Mouse (Mus musculus) heart, postnatal 0 days (tissue): ENCODE data around the gene Guca2b. TPM values are rescaled to one million over a fixed set of nuclear protein-coding genes. Genes with fewer than 3 reads are reported as not detected.
"Not testable (repeated sequence)": the region's sequence is repeated elsewhere in the genome, so short reads cannot be mapped to it uniquely, and the experiment has no call there.

ENCODE experiments used
- ATAC-seq: fragments of 200-750 bp; cut with Nextera tagmentation; 2 replicates; pipeline ENCODE4 v1.8.0; 2017; ENCODE audit warnings: low read depth, moderate number of reproducible peaks, moderate library complexity; ENCODE audit not compliant: insufficient read depth
- DNase-seq: peaks from one replicate; pipeline ENCODE4 v3.0.0-alpha.2; 2016; ENCODE audit warnings: low spot score
- H3K27ac ChIP-seq: fragments of 300-500 bp; sonication (generic); 2 replicates; pipeline ENCODE4 v1.5.1; 2014; ENCODE audit warnings: low read depth, mild to moderate bottlenecking
- H3K27me3 ChIP-seq: fragments of 300-500 bp; sonication (generic); 2 replicates; pipeline ENCODE4 v1.6.1; 2014; ENCODE audit warnings: low read length, mixed read lengths; ENCODE audit not compliant: control insufficient read depth, insufficient read depth
- H3K36me3 ChIP-seq: fragments of 300-500 bp; sonication (generic); replicated peaks from 2 replicates; pipeline ENCODE4 v1.6.1; 2014; ENCODE audit warnings: low read length, mixed read lengths; ENCODE audit not compliant: control insufficient read depth, insufficient read depth
- H3K4me1 ChIP-seq: fragments of 300-500 bp; sonication (generic); 2 replicates; pipeline ENCODE4 v1.6.1; 2014; ENCODE audit warnings: antibody characterized with exemption; ENCODE audit not compliant: control insufficient read depth, insufficient read depth
- H3K4me2 ChIP-seq: fragments of 300-500 bp; sonication (generic); 2 replicates; pipeline ENCODE4 v1.6.1; 2014; ENCODE audit warnings: low read depth, mild to moderate bottlenecking, low read length, moderate library complexity
- H3K4me3 ChIP-seq: fragments of 300-500 bp; sonication (generic); 2 replicates; pipeline ENCODE4 v1.5.1; 2014; ENCODE audit warnings: low read depth, low read length
- H3K9ac ChIP-seq: fragments of 300-500 bp; sonication (generic); replicated peaks from 2 replicates; pipeline ENCODE4 v1.6.1; 2014; ENCODE audit warnings: low read depth, low read length, mixed read lengths
- H3K9me3 ChIP-seq: fragments of 300-500 bp; sonication (generic); replicated peaks from 2 replicates; pipeline ENCODE4 v1.6.1; 2016; ENCODE audit warnings: low read length; ENCODE audit not compliant: control insufficient read depth
- CTCF ChIP-seq: IDR thresholded peaks from 2 replicates; pipeline ENCODE4 v1.5.1; 2016; ENCODE audit warnings: antibody characterized with exemption, control low read depth, low read depth
- EP300 ChIP-seq: IDR thresholded peaks from 2 replicates; pipeline ENCODE4 v1.6.1; 2016; ENCODE audit warnings: antibody characterized with exemption, low read depth
- WGBS: fragments of 180-500 bp; shearing (Covaris S2); extraction: QIAGEN DNeasy Blood & Tissue Kit; methylation state at CpG from one replicate; pipeline ENCODE4 v1.1.7; 2014; 5-methylcytosine and 5-hydroxymethylcytosine counted together
- polyA plus RNA-seq: library from polyadenylated mRNA; unstranded; fragments of >200 nt; fragmentation: Nextera tagmentation; extraction: Ambion mirVana; gene quantifications from 2 replicates; pipeline ENCODE4 v1.2.1, GENCODE M21; 2015
- total RNA-seq: library from RNA; depleted of rRNA; stranded (reverse); fragments of >200 nt; gene quantifications from 2 replicates; pipeline ENCODE4 v1.2.3, GENCODE M21; 2014; ENCODE audit warnings: low replicate concordance

Gene Guca2b
- total and polyA plus RNA-seq, 2 experiments from 2014 or later: not detected

GRCm38 (mm10) chr4:119632721-119633120, 26.0 kb downstream of the Guca2b start:
- 12% methylated on average over 7 of the region's 7 CpGs for WGBS
- H3K9me3 ChIP-seq: no peaks in the 10 kb centered on the region
- DNase-seq (peak; percentile 39), ATAC-seq (no peak)
- peak overlapping the region; percentile 53 for H3K27ac ChIP-seq
- H3K4me2 ChIP-seq: no peak overlapping the region
- no peak overlapping the region for H3K4me3 ChIP-seq
- H3K4me1 ChIP-seq: peaks cover 28% of the 10 kb centered on the region
- H3K36me3 ChIP-seq: peaks cover 19% of the 10 kb centered on the region
- H3K27me3 ChIP-seq: no peaks in the 10 kb centered on the region
- TF ChIP-seq CTCF (no peak), EP300 (no peak)
- H3K9ac ChIP-seq: no peak overlapping the region

GRCm38 (mm10) chr4:119631115-119631919, 27.4 kb downstream of the Guca2b start:
- ATAC-seq: peak; percentile 43; the same call in 1 of the 2 replicates
- Histone ChIP-seq H3K4me3 (no peak overlapping the region), H3K27me3 (no peaks in the 10 kb centered on the region), H3K4me1 (peaks cover 26% of the 10 kb centered on the region), H3K36me3 (peaks cover 25% of the 10 kb centered on the region), H3K4me2 (no peak overlapping the region), H3K9ac (no peak overlapping the region; the same call in 1 of the 2 replicates), H3K9me3 (no peaks in the 10 kb centered on the region), H3K27ac (peak overlapping the region; percentile 53)
- TF ChIP-seq EP300: no peak
- TF ChIP-seq CTCF: peak; percentile 89
- WGBS: 32% methylated on average over 11 of the region's 11 CpGs
- DNase-seq: peak; percentile 67

- not testable (repeated sequence) for DNase-seq, H3K4me3 ChIP-seq
Measured at GRCm38 (mm10) chr4:119628363-119628762, 30.4 kb downstream of the Guca2b start.

GRCm38 (mm10) chr4:119627317-119627716, 31.4 kb downstream of the Guca2b start:
- WGBS: 27% methylated on average over 4 of the region's 4 CpGs
- ATAC-seq: no peak
- Histone ChIP-seq H3K9ac (no peak overlapping the region), H3K4me2 (no peak overlapping the region), H3K4me1 (peaks cover 4% of the 10 kb centered on the region; the same call in 1 of the 2 replicates), H3K27ac (peak overlapping the region; percentile 4; the same call in 1 of the 2 replicates), H3K27me3 (no peaks in the 10 kb centered on the region), H3K9me3 (no peaks in the 10 kb centered on the region), H3K4me3 (no peak overlapping the region), H3K36me3 (peaks cover 52% of the 10 kb centered on the region)
- no peak for DNase-seq
- no peak for TF ChIP-seq CTCF
- no peak for TF ChIP-seq EP300

More at GRCm38 (mm10) chr4:119628363-119628762, 30.4 kb downstream of the Guca2b start:
- not testable (repeated sequence) for H3K27ac ChIP-seq, H3K4me2 ChIP-seq, H3K27me3 ChIP-seq, H3K9ac ChIP-seq, ATAC-seq, H3K9me3 ChIP-seq
- Histone ChIP-seq H3K36me3 (peaks cover 42% of the 10 kb centered on the region), H3K4me1 (peaks cover 13% of the 10 kb centered on the region)
- WGBS: 64% methylated on average over 4 of the region's 4 CpGs
- 0 out of 2 replicates have a peak, but pooled peaks have one; percentile 10 for TF ChIP-seq CTCF

GRCm38 (mm10) chr4:119626876-119627275, 31.9 kb downstream of the Guca2b start:
- no peak for ATAC-seq
- Histone ChIP-seq H3K4me2 (no peak overlapping the region), H3K36me3 (peaks cover 56% of the 10 kb centered on the region), H3K9me3 (no peaks in the 10 kb centered on the region), H3K27ac (peak overlapping the region; percentile 4; the same call in 1 of the 2 replicates), H3K9ac (no peak overlapping the region), H3K4me1 (peaks cover 4% of the 10 kb centered on the region; the same call in 1 of the 2 replicates), H3K27me3 (no peaks in the 10 kb centered on the region), H3K4me3 (no peak overlapping the region)
- 34% methylated on average over 3 of the region's 3 CpGs for WGBS
- no peak for TF ChIP-seq CTCF
- no peak for TF ChIP-seq EP300
- no peak for DNase-seq
